Mouse (Mus musculus) MEL (cell line): ENCODE measurements around the gene Cntnap5b.

Experiments
- CHD2 ChIP-seq: IDR thresholded peaks from 2 replicates; pipeline ENCODE4 v1.6.1; 2011; ENCODE audit warnings: low read length, improper control_type of control experiment
- CTCF ChIP-seq, 3 experiments: IDR thresholded peaks in 2 of 3; conservative IDR thresholded peaks in 1 of 3; 2 replicates each; pipeline ENCODE4 v1.5.1; 2011 to 2012; ENCODE audit warnings: low read length in 3 of 3, low read depth in 2 of 3, mild to moderate bottlenecking in 2 of 3, improper control_type of control experiment in 1 of 3, inconsistent platforms in 1 of 3, mixed read lengths in 1 of 3, moderate library complexity in 1 of 3; ENCODE audit not compliant: control insufficient read depth in 1 of 3, insufficient read depth in 1 of 3, poor library complexity in 1 of 3, severe bottlenecking in 1 of 3
- E2F4 ChIP-seq: IDR thresholded peaks from 2 replicates; pipeline ENCODE4 v1.6.1; 2011; ENCODE audit warnings: low read depth, low read length, improper control_type of control experiment, borderline replicate concordance
- EP300 ChIP-seq, 2 experiments: IDR thresholded peaks; 2 replicates each; pipeline ENCODE4 v1.6.1; 2011; ENCODE audit warnings: improper control_type of control experiment in 2 of 2, low read length in 2 of 2, low read depth in 1 of 2, mild to moderate bottlenecking in 1 of 2
- MAZ ChIP-seq: IDR thresholded peaks from 2 replicates; pipeline ENCODE4 v1.6.1; 2012; ENCODE audit warnings: low read depth, mild to moderate bottlenecking, inconsistent platforms, low read length, improper control_type of control experiment
- MYB ChIP-seq: IDR thresholded peaks from 2 replicates; pipeline ENCODE4 v1.6.1; 2011; ENCODE audit warnings: mild to moderate bottlenecking, low read depth, low read length, improper control_type of control experiment
- NRF1 ChIP-seq: IDR thresholded peaks from 2 replicates; pipeline ENCODE4 v1.6.1; 2014; ENCODE audit warnings: low read depth, mild to moderate bottlenecking, inconsistent platforms, low read length, improper control_type of control experiment, moderate library complexity; ENCODE audit not compliant: poor library complexity, insufficient read depth, severe bottlenecking
- POLR2A ChIP-seq, 2 experiments: IDR thresholded peaks; 2 replicates each; pipeline ENCODE4 v1.6.1; 2011 to 2012; ENCODE audit warnings: low read length in 2 of 2, mild to moderate bottlenecking in 2 of 2, control low read depth in 1 of 2, improper control_type of control experiment in 1 of 2, low read depth in 1 of 2, moderate library complexity in 1 of 2; ENCODE audit not compliant: control insufficient read depth in 1 of 2, insufficient read depth in 1 of 2, poor library complexity in 1 of 2
- TBP ChIP-seq: IDR thresholded peaks from 2 replicates; pipeline ENCODE4 v1.8.0; 2011; ENCODE audit warnings: low read depth, low read length, improper control_type of control experiment
- TCF12 ChIP-seq: IDR thresholded peaks from 2 replicates; pipeline ENCODE4 v1.6.1; 2014; ENCODE audit warnings: low read depth, mild to moderate bottlenecking, inconsistent platforms, low read length, improper control_type of control experiment, moderate library complexity
- UBTF ChIP-seq: IDR thresholded peaks from 2 replicates; pipeline ENCODE4 v1.6.1; 2012; ENCODE audit warnings: low read depth, mild to moderate bottlenecking, inconsistent platforms, low read length, improper control_type of control experiment, moderate library complexity, borderline replicate concordance; ENCODE audit not compliant: insufficient read depth
- ZKSCAN1 ChIP-seq: IDR thresholded peaks from 2 replicates; pipeline ENCODE4 v1.6.1; 2012; ENCODE audit warnings: low read depth, mild to moderate bottlenecking, inconsistent platforms, low read length, improper control_type of control experiment, moderate library complexity

GRCm38 (mm10) chr1:99772183-99772582 lies 382 bp upstream of the Cntnap5b start:
- TF ChIP-seq EP300 (IDR thresholded peaks at IDR 0.05; ENCODE audit: low read depth in 1 of 2, low read length in 2 of 2) (no peak), MYB (no peak), CTCF (IDR thresholded peaks at IDR 0.05 in 2 of 3, conservative IDR thresholded peaks at IDR 0.05 in 1 of 3; ENCODE audit: control insufficient read depth in 1 of 3, insufficient read depth in 1 of 3, low read depth in 2 of 3, low read length in 3 of 3, poor library complexity in 1 of 3, severe bottlenecking in 1 of 3) (no peak), POLR2A (IDR thresholded peaks at IDR 0.05; ENCODE audit: control insufficient read depth in 1 of 2, insufficient read depth in 1 of 2, low read depth in 1 of 2, low read length in 2 of 2, poor library complexity in 1 of 2) (no peak), CHD2 (no peak), TBP (no peak), MAZ (no peak), UBTF (no peak), ZKSCAN1 (no peak), TCF12 (no peak), E2F4 (no peak), NRF1 (no peak)
